Mouse (Mus musculus) embryonic fibroblast, embryonic 13.5 days (primary cell): ENCODE results near the gene Zfpl1.

ENCODE experiments used
- CTCF ChIP-seq: IDR thresholded peaks from 2 replicates; pipeline ENCODE4 v1.5.1; 2011; ENCODE audit warnings: mild to moderate bottlenecking, control low read depth, low read length, moderate library complexity, borderline replicate concordance; ENCODE audit not compliant: insufficient read depth
- POLR2A ChIP-seq: IDR thresholded peaks from 2 replicates; pipeline ENCODE4 v1.6.1; 2011; ENCODE audit warnings: low read depth, mild to moderate bottlenecking, control low read depth, low read length, moderate library complexity

DNA sequence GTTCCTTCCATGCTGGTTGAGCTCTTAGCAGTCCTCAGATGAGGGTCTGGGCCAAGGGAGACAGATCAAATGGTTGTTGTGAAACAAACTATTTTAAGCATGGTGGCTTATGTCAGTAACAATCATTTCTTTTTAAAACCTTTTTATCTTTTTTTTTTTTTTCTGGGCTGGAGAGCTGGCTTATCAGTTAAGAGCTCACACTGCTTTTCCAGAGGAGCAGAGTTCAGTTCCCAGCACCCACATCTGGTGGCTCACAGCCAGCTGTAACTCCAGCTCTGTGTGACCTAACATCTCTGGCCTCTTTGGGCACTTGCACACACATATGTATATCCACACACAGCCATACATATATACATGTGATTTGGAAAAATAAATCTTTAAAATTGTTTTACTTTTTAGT lies 47.1 kb downstream of the Zfpl1 start:
- TF ChIP-seq POLR2A (no peak), CTCF (no peak)
